Mouse (Mus musculus) myocyte (in vitro differentiated cells): ENCODE results near the gene Grk5. TPM values are rescaled to one million over a fixed set of nuclear protein-coding genes. Genes with fewer than 3 reads are reported as not detected.

Source experiments
- H3K27me3 ChIP-seq: one replicate; pipeline ENCODE4 v1.6.1; 2011; ENCODE audit not compliant: control insufficient read depth, insufficient read depth, insufficient read length
- H3K36me3 ChIP-seq: one replicate; pipeline ENCODE4 v1.6.1; 2011; ENCODE audit not compliant: control insufficient read depth, insufficient read depth
- H3K4me2 ChIP-seq: one replicate; pipeline ENCODE4 v1.6.1; 2011; ENCODE audit warnings: low read depth, control low read depth
- H3K4me3 ChIP-seq: one replicate; pipeline ENCODE4 v1.5.1; 2011; ENCODE audit warnings: mild to moderate bottlenecking, control low read depth, moderate library complexity
- H3K79me2 ChIP-seq: one replicate; pipeline ENCODE4 v1.6.1; 2011; ENCODE audit not compliant: control insufficient read depth, insufficient read depth
- H3ac ChIP-seq: one replicate; pipeline ENCODE4 v1.6.1; 2011; ENCODE audit not compliant: control insufficient read depth, insufficient read length
- CEBPB ChIP-seq: IDR thresholded peaks from 2 replicates; pipeline ENCODE4 v1.6.1; 2011; ENCODE audit warnings: mild to moderate bottlenecking, moderate library complexity; ENCODE audit not compliant: poor library complexity, insufficient read depth, severe bottlenecking
- E2F4 ChIP-seq: IDR thresholded peaks from one replicate; pipeline ENCODE4 v1.6.1; 2011; ENCODE audit warnings: mild to moderate bottlenecking, control low read depth, moderate library complexity; ENCODE audit not compliant: insufficient read depth
- MAX ChIP-seq: IDR thresholded peaks from one replicate; pipeline ENCODE4 v1.6.1; 2011; ENCODE audit warnings: low read depth, mild to moderate bottlenecking, control low read depth
- MYOD1 ChIP-seq, 3 experiments: IDR thresholded peaks; one replicate each; pipeline ENCODE4 v1.6.1; 2011; ENCODE audit warnings: control low read depth in 2 of 3, low read depth in 2 of 3, mild to moderate bottlenecking in 2 of 3, moderate library complexity in 1 of 3; ENCODE audit not compliant: insufficient read length in 2 of 3, control insufficient read depth in 1 of 3
- MYOG ChIP-seq, 3 experiments: IDR thresholded peaks; one replicate each; pipeline ENCODE4 v1.6.1; 2011; ENCODE audit warnings: control low read depth in 2 of 3, low read depth in 2 of 3, mild to moderate bottlenecking in 2 of 3; ENCODE audit not compliant: insufficient read length in 2 of 3, control insufficient read depth in 1 of 3, insufficient read depth in 1 of 3
- POLR2A ChIP-seq: IDR thresholded peaks from one replicate; pipeline ENCODE4 v1.6.1; 2011; ENCODE audit warnings: low read depth, mild to moderate bottlenecking, control low read depth, moderate library complexity; ENCODE audit not compliant: insufficient read length
- POLR2AphosphoS2 ChIP-seq: IDR thresholded peaks from one replicate; pipeline ENCODE4 v1.6.1; 2011; ENCODE audit warnings: low read depth, control low read depth; ENCODE audit not compliant: insufficient read length
- REST ChIP-seq: IDR thresholded peaks from one replicate; pipeline ENCODE4 v1.6.1; 2011; ENCODE audit warnings: mild to moderate bottlenecking, control low read depth, moderate library complexity; ENCODE audit not compliant: insufficient read depth, insufficient read length
- SRF ChIP-seq: IDR thresholded peaks from one replicate; pipeline ENCODE4 v1.6.1; 2011; ENCODE audit warnings: low read depth; ENCODE audit not compliant: control insufficient read depth, insufficient read length
- TCF12 ChIP-seq: IDR thresholded peaks from one replicate; pipeline ENCODE4 v1.6.1; 2011; ENCODE audit warnings: mild to moderate bottlenecking, control low read depth; ENCODE audit not compliant: poor library complexity, insufficient read depth, severe bottlenecking
- TCF3 ChIP-seq: IDR thresholded peaks from one replicate; pipeline ENCODE4 v1.6.1; 2011; ENCODE audit warnings: low read depth, control low read depth; ENCODE audit not compliant: insufficient read length
- USF1 ChIP-seq: IDR thresholded peaks from one replicate; pipeline ENCODE4 v1.6.1; 2011; ENCODE audit warnings: low read depth, mild to moderate bottlenecking, control low read depth, moderate library complexity
- polyA plus RNA-seq: library from polyadenylated mRNA; unstranded; fragments of >200 nt; fragmentation: generic; extraction: Trizol; gene quantifications from one replicate; pipeline ENCODE4 v1.2.1, GENCODE M21; 2012; ENCODE audit warnings: missing spikeins

The Grk5 gene
- polyA plus RNA-seq, 1 experiment, result 4.0 TPM

- no peaks in the 10 kb centered on the region for H3K79me2 ChIP-seq
- no peaks in the 10 kb centered on the region for H3K36me3 ChIP-seq
- no peak overlapping the region for H3ac ChIP-seq
- TF ChIP-seq USF1, result no peak
- TF ChIP-seq CEBPB, result no peak
- TF ChIP-seq POLR2AphosphoS2, result no peak
- TF ChIP-seq TCF3, result no peak
- TF ChIP-seq E2F4, result no peak
- TF ChIP-seq MYOG (IDR thresholded peaks at IDR 0.05; ENCODE audit: control insufficient read depth in 1 of 3, insufficient read depth in 1 of 3, insufficient read length in 2 of 3, low read depth in 2 of 3), result no peak
- no peak for TF ChIP-seq SRF
- TF ChIP-seq MYOD1 (IDR thresholded peaks at IDR 0.05; ENCODE audit: control insufficient read depth in 1 of 3, insufficient read length in 2 of 3, low read depth in 2 of 3), result no peak
- no peak for TF ChIP-seq REST
- TF ChIP-seq TCF12, result no peak
- TF ChIP-seq POLR2A, result no peak
- TF ChIP-seq MAX, result no peak
- H3K4me3 ChIP-seq, result no peak overlapping the region
- H3K27me3 ChIP-seq, result no peaks in the 10 kb centered on the region
- H3K4me2 ChIP-seq, result no peak overlapping the region
Observed at GRCm38 (mm10) chr19:60981894-60982293, 92.3 kb downstream of the Grk5 start.

GRCm38 (mm10) chr19:60989766-60990165 is 100.2 kb downstream of the Grk5 start:
- Histone ChIP-seq H3K27me3 (no peaks in the 10 kb centered on the region), H3K4me2 (no peak overlapping the region), H3ac (no peak overlapping the region), H3K4me3 (no peak overlapping the region), H3K79me2 (no peaks in the 10 kb centered on the region), H3K36me3 (no peaks in the 10 kb centered on the region)
- TF ChIP-seq CEBPB, result no peak
- TF ChIP-seq USF1, result no peak
- TF ChIP-seq TCF3, result no peak
- no peak for TF ChIP-seq E2F4
- TF ChIP-seq MAX, result no peak
- no peak for TF ChIP-seq MYOG (IDR thresholded peaks at IDR 0.05; ENCODE audit: control insufficient read depth in 1 of 3, insufficient read depth in 1 of 3, insufficient read length in 2 of 3, low read depth in 2 of 3)
- no peak for TF ChIP-seq TCF12
- TF ChIP-seq REST, result no peak
- no peak for TF ChIP-seq POLR2A
- TF ChIP-seq POLR2AphosphoS2, result no peak
- TF ChIP-seq SRF, result no peak
- TF ChIP-seq MYOD1 (IDR thresholded peaks at IDR 0.05; ENCODE audit: control insufficient read depth in 1 of 3, insufficient read length in 2 of 3, low read depth in 2 of 3), result no peak

- Histone ChIP-seq H3K27me3 (no peaks in the 10 kb centered on the region), H3K36me3 (no peaks in the 10 kb centered on the region), H3K4me2 (no peak overlapping the region), H3K79me2 (no peaks in the 10 kb centered on the region), H3ac (no peak overlapping the region), H3K4me3 (no peak overlapping the region)
- no peak for TF ChIP-seq TCF3
- TF ChIP-seq POLR2AphosphoS2, result no peak
- no peak for TF ChIP-seq MYOG (IDR thresholded peaks at IDR 0.05; ENCODE audit: control insufficient read depth in 1 of 3, insufficient read depth in 1 of 3, insufficient read length in 2 of 3, low read depth in 2 of 3)
- no peak for TF ChIP-seq MAX
- TF ChIP-seq MYOD1 (IDR thresholded peaks at IDR 0.05; ENCODE audit: control insufficient read depth in 1 of 3, insufficient read length in 2 of 3, low read depth in 2 of 3), result no peak
- no peak for TF ChIP-seq CEBPB
- TF ChIP-seq USF1, result no peak
- TF ChIP-seq REST, result no peak
- no peak for TF ChIP-seq SRF
- no peak for TF ChIP-seq E2F4
- no peak for TF ChIP-seq TCF12
- TF ChIP-seq POLR2A, result no peak
Observed at GRCm38 (mm10) chr19:60994214-60994613, 104.7 kb downstream of the Grk5 start.

GRCm38 (mm10) chr19:60994845-60995244 is 105.3 kb downstream of the Grk5 start:
- Histone ChIP-seq H3K4me2 (no peak overlapping the region), H3K36me3 (no peaks in the 10 kb centered on the region), H3K79me2 (no peaks in the 10 kb centered on the region), H3ac (no peak overlapping the region), H3K4me3 (no peak overlapping the region), H3K27me3 (no peaks in the 10 kb centered on the region)
- no peak for TF ChIP-seq MYOD1 (IDR thresholded peaks at IDR 0.05; ENCODE audit: control insufficient read depth in 1 of 3, insufficient read length in 2 of 3, low read depth in 2 of 3)
- TF ChIP-seq MYOG (IDR thresholded peaks at IDR 0.05; ENCODE audit: control insufficient read depth in 1 of 3, insufficient read depth in 1 of 3, insufficient read length in 2 of 3, low read depth in 2 of 3), result no peak
- TF ChIP-seq POLR2A, result no peak
- no peak for TF ChIP-seq REST
- TF ChIP-seq POLR2AphosphoS2, result no peak
- TF ChIP-seq CEBPB, result no peak
- TF ChIP-seq TCF12, result no peak
- no peak for TF ChIP-seq E2F4
- no peak for TF ChIP-seq MAX
- TF ChIP-seq SRF, result no peak
- TF ChIP-seq TCF3, result no peak
- no peak for TF ChIP-seq USF1

- H3K4me2 ChIP-seq, result no peak overlapping the region
- H3K27me3 ChIP-seq, result no peaks in the 10 kb centered on the region
- no peaks in the 10 kb centered on the region for H3K79me2 ChIP-seq
- TF ChIP-seq POLR2A, result no peak
- no peak overlapping the region for H3K4me3 ChIP-seq
- no peak overlapping the region for H3ac ChIP-seq
- H3K36me3 ChIP-seq, result no peaks in the 10 kb centered on the region
Observed at GRCm38 (mm10) chr19:60997784-60998183, 108.2 kb downstream of the Grk5 start.
